Mouse (Mus musculus) testis, postnatal 14 days (tissue): ENCODE measurements around the gene Rhag.

Experiments
- DNase-seq: peaks from one replicate; pipeline ENCODE4 v3.0.0; 2021; ENCODE audit warnings: low spot score

Gene Rhag

GRCm38 (mm10) chr17:40874701-40875100 lies 63.8 kb downstream of the Rhag start:
- no peak for DNase-seq

- no peak for DNase-seq
Observed at GRCm38 (mm10) chr17:40875568-40875967, 64.6 kb downstream of the Rhag start.

- DNase-seq = no peak
Observed at GRCm38 (mm10) chr17:40877741-40878140, 66.8 kb downstream of the Rhag start.

- no peak for DNase-seq
Observed at GRCm38 (mm10) chr17:40879528-40879923, 68.6 kb downstream of the Rhag start.

GRCm38 (mm10) chr17:40879924-40880691 lies 69.2 kb downstream of the Rhag start, which contains the start of gene 9130008F23Rik:
9130008F23Rik (minus strand) TSS chr17:40880559.
- peak; percentile 15 for DNase-seq

GRCm38 (mm10) chr17:40882172-40882571 lies 71.2 kb downstream of the Rhag start:
- DNase-seq = no peak

GRCm38 (mm10) chr17:40885155-40885554 lies 74.2 kb downstream of the Rhag start:
- DNase-seq = no peak

GRCm38 (mm10) chr17:40887849-40888536 lies 77.1 kb downstream of the Rhag start:
- DNase-seq = no peak
